Mouse (Mus musculus) ovary, postnatal 36 days (tissue): Measurements from ENCODE around the gene Fcf1.

ENCODE experiments used
- DNase-seq: peaks from one replicate; pipeline ENCODE4 v3.0.0; 2022; ENCODE audit warnings: low spot score, mixed read lengths

The Fcf1 gene

GRCm38 (mm10) chr12:84968831-84969655, 1.7 kb upstream of the Fcf1 start:
- DNase-seq, result no peak

- no peak for DNase-seq
Observed at GRCm38 (mm10) chr12:84969656-84970427, 855 bp upstream of the Fcf1 start.

- no peak for DNase-seq
Observed at GRCm38 (mm10) chr12:84979264-84979862, 8.7 kb downstream of the Fcf1 start.

GRCm38 (mm10) chr12:84989456-84989855, 18.8 kb downstream of the Fcf1 start:
- DNase-seq, result no peak

GRCm38 (mm10) chr12:84995112-84995761, 24.5 kb downstream of the Fcf1 start:
- DNase-seq, result no peak

GRCm38 (mm10) chr12:84996083-84996496, 25.4 kb downstream of the Fcf1 start, which contains the start of gene Ylpm1:
Ylpm1 (plus strand) TSS chr12:84996321.
- peak; percentile 97 for DNase-seq

- DNase-seq, result no peak
Observed at GRCm38 (mm10) chr12:84996501-84997398, 26.1 kb downstream of the Fcf1 start.

GRCm38 (mm10) chr12:84999053-84999452, 28.4 kb downstream of the Fcf1 start:
- no peak for DNase-seq

- DNase-seq, result no peak
Observed at GRCm38 (mm10) chr12:85006206-85006605, 35.5 kb downstream of the Fcf1 start.

GRCm38 (mm10) chr12:85007021-85007420, 36.3 kb downstream of the Fcf1 start:
- DNase-seq, result no peak

- DNase-seq, result no peak
Observed at GRCm38 (mm10) chr12:85009776-85010175, 39.1 kb downstream of the Fcf1 start.

GRCm38 (mm10) chr12:85010541-85010940, 39.8 kb downstream of the Fcf1 start:
- DNase-seq, result no peak

- no peak for DNase-seq
Observed at GRCm38 (mm10) chr12:85012185-85012584, 41.5 kb downstream of the Fcf1 start.

GRCm38 (mm10) chr12:85022071-85022470, 51.4 kb downstream of the Fcf1 start:
- DNase-seq, result no peak

- DNase-seq, result no peak
Observed at GRCm38 (mm10) chr12:85032710-85033109, 62.0 kb downstream of the Fcf1 start.
